Mouse (Mus musculus): Measurements from ENCODE around the gene Ano6.

DNA sequence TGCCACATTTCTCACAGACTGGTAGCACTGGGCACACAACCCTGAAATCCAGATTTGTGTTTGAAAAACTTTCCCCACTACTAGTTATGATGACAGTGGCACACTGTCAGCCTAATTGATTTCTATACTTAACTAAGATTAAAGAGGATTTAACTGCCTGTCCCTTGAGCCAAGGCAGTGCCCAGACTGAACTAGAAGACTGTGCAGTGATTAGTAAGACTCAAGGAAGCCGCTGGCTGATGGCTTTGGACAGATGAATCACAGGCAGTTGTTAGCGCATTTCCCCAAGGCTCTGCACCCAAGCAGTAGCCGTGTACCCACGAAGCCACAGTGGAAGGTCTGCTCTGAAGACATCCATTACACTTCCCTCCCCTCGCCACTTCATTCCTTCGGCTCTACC is 138.4 kb downstream of the Ano6 start:
- TF ChIP-seq CTCF (IDR thresholded peaks at IDR 0.05; ENCODE audit: low read depth) (no peak), EP300 (IDR thresholded peaks at IDR 0.05; ENCODE audit: low read depth) (no peak)
